Mouse (Mus musculus) colon, adult 2 months (tissue): ENCODE measurements around the gene Siah3. TPM values are rescaled to one million over a fixed set of nuclear protein-coding genes. Genes with fewer than 3 reads are reported as not detected.

Source experiments
- polyA plus RNA-seq: library from polyadenylated mRNA; depleted of rRNA; stranded (reverse); fragments of >200 nt; gene quantifications from 2 replicates; pipeline ENCODE4 v1.2.3, GENCODE M21; 2012; rRNA removed

Gene Siah3
- polyA plus RNA-seq, result 0.02 TPM in 1 of 2 replicates, not detected in the other

GRCm38 (mm10) chr14:75455743-75456421 is at the start of gene Siah3:
TSS of gene Siah3 (plus strand) at chr14:75455982.

Other genes starting within 250 kb of the Siah3 start
- 0.15 TPM in 1 of 2 replicates, not detected in the other for gene Cpb2, start 213.7 kb upstream of the Siah3 start, polyA plus RNA-seq
- 6.5 and 6.9 TPM in 2 replicates for gene Zc3h13, start 171.6 kb upstream of the Siah3 start, polyA plus RNA-seq
- gene Spert, start 137.1 kb downstream of the Siah3 start, polyA plus RNA-seq, result not detected in 2 replicates
- gene Erich6b, start 186.3 kb downstream of the Siah3 start, polyA plus RNA-seq, result not detected in 2 replicates